Mouse (Mus musculus) small intestine, adult 2 months (tissue): Measurements from ENCODE around the gene Adk.

Source experiments
- CTCF ChIP-seq: fragments of 200-500 bp; IDR thresholded peaks from 2 replicates; pipeline ENCODE4 v1.5.1; 2012; ENCODE audit warnings: low read depth, mild to moderate bottlenecking, control low read depth, inconsistent platforms, low read length, moderate library complexity, mixed read lengths; ENCODE audit not compliant: insufficient replicate concordance, insufficient read length; ENCODE audit errors: extremely low read depth
- POLR2A ChIP-seq: fragments of 200-500 bp; IDR thresholded peaks from 2 replicates; pipeline ENCODE4 v1.6.1; 2012; ENCODE audit warnings: low read depth, mild to moderate bottlenecking, control low read depth, inconsistent platforms, low read length, moderate library complexity

- no peak for TF ChIP-seq POLR2A
- TF ChIP-seq CTCF: no peak
Observed at GRCm38 (mm10) chr14:21383701-21384428, 331.5 kb downstream of the Adk start.
